Mouse (Mus musculus) adrenal gland, postnatal 36 days (tissue): ENCODE data around the gene Zmiz1. TPM values are rescaled to one million over a fixed set of nuclear protein-coding genes. Genes with fewer than 3 reads are reported as not detected.

ENCODE experiments used
- DNase-seq, 2 experiments: peaks; one replicate each; pipeline ENCODE4 v3.0.0; 2021; ENCODE audit warnings: mixed read lengths in 1 of 2
- total RNA-seq, 2 experiments: library from RNA; stranded (reverse); gene quantifications; 2 replicates each; pipeline ENCODE4 v1.2.3; 2021

Zmiz1 gene
- total RNA-seq, 2 experiments from 2014 or later = 98.2 to 143 TPM

GRCm38 (mm10) chr14:25591000-25591399, 132.0 kb downstream of the Zmiz1 start:
- DNase-seq = no peak

GRCm38 (mm10) chr14:25591426-25591825, 132.4 kb downstream of the Zmiz1 start:
- DNase-seq = no peak

DNA sequence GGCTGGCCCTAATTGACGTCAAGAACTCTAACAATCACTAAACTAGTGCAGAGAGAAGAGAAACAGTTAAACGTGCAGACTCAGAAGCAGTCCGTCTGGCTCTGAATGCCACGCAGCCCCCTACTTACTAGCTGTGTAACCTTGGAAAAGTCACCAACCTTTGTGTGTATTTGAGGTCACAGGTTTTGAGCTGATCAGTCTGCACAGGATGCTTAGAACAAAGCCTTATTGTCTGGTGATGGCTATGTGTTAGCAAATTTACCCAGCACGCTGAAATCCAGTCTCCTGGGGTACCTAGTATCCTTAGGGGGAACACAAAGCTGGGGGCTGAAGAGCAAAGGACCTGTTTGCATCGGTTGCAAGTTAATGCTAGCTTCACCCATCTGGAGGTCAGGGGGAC, 133.5 kb downstream of the Zmiz1 start:
- no peak for DNase-seq

GRCm38 (mm10) chr14:25593876-25594275, 134.9 kb downstream of the Zmiz1 start:
- DNase-seq = no peak

- no peak for DNase-seq
These were observed 135.6 kb downstream of the Zmiz1 start for GRCm38 (mm10) chr14:25594611-25595010.

- DNase-seq = no peak
These were observed 140.0 kb downstream of the Zmiz1 start for GRCm38 (mm10) chr14:25598960-25599359.

- no peak for DNase-seq
These were observed 140.9 kb downstream of the Zmiz1 start for GRCm38 (mm10) chr14:25599934-25600333.

- no peak for DNase-seq
These were observed 141.4 kb downstream of the Zmiz1 start for GRCm38 (mm10) chr14:25600358-25600757.

DNA sequence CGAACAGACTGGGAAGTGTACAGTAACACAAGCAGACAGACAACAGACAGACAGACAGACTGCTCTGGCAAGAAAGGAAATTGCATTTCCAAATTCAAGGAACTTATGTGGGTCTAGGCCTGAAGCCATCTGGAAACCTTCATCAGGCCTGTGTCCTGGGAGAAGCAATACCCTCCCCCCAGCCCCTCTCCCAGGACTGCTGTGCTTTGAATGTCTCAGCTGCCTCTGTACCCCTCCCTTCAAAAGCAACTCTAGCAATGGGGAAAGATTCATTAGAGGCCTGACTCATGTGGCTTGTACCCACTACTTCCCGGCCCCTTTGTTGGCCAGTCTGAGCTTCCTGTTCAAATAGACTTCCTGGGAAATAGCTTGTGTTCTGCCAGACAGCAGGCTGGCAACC, 142.0 kb downstream of the Zmiz1 start:
- DNase-seq = no peak

DNA sequence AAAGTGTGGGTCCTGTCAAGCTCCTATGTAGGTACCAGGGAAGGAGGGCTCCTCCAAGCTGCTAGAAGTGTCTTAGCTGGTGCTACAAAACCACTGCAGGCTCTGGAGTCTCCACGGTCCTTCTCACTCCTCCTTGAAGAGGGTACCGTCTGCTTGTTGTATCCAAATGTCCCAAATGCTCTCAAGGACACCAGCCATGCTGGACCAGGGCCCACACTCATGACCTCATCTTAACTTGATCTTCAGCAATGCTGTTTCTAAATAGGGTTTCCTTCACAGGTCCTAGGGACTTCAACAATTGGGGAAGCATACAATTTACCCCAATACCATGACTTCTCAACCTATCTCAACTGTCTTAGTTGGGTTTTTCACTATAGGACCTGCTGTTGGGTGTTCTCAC, 143.0 kb downstream of the Zmiz1 start:
- peak; percentile 79 to 80 for DNase-seq

- no peak for DNase-seq
These were observed 145.6 kb downstream of the Zmiz1 start for GRCm38 (mm10) chr14:25604395-25605142.

- DNase-seq = peak; percentile 77 to 87
These were observed 147.6 kb downstream of the Zmiz1 start for GRCm38 (mm10) chr14:25606372-25607140.

DNA sequence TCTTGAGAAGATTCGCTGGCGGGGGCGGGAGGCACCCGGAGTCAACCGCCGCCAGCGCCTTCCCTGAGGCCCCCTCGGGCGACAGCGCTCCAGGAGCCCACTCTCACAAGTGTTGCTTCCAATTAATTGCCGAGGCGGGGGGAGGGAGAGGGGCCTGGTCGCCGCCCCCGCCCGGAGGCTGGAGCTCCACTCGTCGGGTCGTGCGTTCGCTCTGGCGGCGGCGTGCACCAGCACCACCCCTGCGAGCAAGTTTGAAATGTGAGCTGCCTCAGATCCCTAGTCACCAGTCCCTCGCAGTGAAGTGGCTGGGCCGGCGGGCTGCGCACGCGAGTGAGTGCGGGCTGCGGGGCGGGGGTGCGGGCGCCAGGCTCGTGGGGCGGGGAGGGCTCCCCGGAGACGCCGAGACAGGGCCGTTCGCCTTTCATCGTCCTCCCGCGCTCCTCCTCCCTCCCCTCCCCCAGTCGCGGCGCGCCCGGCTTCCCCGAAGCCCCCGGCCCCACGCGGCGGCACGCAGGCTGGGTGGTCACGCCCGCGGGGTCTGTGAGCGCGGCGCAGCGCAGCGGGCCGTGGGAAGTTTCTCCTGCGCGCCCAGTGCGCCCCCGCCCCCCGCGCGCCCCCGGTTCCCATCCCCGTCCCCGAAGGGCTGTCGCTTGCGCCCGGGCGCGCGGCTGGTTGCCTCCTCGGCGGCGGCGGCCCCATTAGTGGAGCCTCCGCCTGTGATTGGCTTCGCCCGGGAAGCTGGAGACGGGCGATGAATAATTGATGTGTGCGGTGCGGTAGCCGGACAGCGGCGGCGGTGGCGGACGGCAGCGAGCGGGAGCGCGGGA, 148.4 kb downstream of the Zmiz1 start:
- DNase-seq = peak; percentile 51 to 64

DNA sequence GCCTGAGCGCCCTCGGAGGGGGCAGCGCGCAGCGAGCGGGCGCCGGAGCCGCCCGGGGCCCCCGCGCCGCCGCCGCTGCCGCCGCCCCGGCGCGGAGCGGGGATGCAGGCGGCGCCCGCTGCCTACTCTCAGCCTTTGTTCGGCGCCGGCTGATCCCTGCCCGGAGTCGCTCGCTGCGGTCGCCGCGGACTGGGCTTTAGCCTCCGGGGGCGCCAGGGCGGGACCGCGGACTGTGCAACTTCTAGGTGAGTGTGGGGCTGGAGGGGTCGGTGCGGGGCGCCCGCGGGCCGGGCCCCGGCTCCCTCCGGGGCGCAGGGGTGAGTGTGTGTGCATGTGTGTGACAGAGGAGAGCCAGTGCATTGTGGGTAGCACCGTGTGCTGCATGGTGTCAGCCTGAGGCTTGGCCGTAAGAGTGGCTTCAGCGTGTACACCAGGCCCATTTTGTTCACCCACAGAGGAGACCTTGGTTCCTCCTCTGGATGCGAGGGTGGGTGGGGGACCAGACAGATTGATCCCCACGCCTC, 149.0 kb downstream of the Zmiz1 start:
- DNase-seq = peak in 1 of 2 experiments; percentile 65

DNA sequence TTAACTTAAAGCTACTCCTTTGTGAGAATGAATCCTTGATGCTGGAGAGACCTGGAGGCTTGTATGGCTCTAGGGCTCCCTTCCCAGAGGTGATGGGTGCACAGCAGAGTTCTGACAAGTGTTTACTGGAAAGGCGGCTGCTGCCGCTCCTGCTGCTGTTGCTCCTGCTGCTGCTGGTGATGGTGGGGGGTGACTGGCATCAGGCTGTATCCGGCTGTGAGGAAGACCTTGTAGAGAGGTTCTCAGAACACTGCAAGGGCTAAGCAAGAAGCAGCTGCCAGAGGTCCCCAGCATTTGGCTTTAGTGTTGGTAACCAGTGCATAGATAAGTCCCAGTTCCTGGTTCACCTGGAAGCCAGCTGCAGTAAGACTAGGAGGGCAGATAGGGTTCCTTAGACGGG, 149.6 kb downstream of the Zmiz1 start:
- no peak for DNase-seq

DNA sequence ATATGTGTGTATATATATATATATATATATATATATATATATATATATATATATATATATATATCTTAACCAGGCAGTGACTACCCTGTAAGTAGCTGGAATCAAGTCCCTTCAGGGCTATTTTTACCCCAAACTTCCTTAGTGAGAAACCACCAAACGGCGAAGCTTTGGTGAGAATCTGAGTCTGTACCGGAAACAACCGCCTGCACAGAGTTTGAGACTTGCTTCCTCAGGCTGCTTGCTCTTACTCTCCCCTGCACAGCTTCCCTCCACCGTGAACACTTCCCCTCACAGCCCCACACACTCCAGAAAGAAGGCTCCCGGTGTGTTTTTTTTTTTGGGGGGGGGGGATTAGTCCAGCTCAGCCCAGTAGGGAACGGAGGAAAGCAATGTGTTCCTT, 150.4 kb downstream of the Zmiz1 start:
- DNase-seq = no peak

DNA sequence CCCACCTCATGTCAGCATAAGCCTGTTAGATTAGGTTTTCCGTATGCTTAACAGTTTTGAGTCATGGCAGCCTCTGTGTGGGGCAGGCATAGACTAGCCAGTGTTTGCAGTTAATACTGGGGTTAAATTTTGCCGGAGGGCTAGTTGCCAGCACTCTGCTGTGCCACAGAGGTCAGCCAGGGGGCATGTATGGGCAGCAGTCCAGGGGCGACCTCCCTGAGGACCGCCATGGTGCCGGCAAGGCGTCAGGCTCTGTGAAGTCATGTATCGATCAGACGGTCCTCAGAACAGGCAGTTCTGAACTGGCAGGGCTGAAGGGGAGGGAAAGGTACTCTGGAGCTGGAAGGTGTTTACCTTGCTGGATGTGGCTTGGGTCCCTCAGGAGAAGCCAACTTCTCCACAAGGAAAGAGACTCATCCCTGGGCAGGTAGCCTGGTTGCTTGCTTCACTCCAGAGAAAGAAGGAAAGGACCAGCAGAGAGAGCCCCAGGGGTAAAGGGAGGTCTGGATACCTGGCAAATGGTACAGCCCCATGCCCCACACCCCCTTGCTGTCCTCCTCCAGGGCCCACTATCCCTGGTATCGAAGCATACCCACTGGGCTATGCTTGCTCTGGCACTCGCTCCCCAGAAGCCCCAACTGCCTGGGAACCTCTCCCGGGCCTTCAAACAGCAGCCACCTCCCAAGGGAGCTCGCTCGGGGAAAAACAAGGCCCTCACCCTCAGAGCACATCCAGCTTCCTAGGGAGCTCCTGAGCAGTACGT, 151.6 kb downstream of the Zmiz1 start:
- DNase-seq = no peak

DNA sequence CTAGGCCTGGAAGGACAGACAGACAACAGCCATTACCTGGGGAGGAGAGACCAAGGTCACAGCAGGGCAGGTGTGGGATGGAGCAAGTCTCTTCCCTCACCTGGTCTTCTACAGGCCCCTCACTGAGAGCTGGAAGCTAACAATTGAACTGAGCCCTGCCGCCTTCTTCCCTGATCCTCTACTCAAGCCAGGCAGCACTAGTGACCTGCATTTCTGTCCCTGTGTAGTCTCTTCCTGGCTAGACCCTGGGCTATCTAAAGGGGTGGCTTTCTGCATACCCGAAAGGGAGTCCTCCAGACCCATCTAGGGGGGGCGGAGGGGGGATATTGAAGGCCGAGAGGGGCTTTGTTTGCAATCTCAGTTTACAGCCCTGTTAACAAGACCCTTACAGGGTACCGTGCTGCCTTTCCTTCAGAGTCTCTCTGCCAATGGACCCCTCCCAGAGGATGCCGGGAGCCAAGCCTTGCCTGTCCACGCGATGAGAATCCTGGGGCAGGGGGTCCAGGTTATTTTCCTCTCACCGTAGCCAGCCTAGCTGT, 152.2 kb downstream of the Zmiz1 start:
- DNase-seq = no peak

- DNase-seq = no peak
These were observed 153.1 kb downstream of the Zmiz1 start for GRCm38 (mm10) chr14:25611815-25612698.

GRCm38 (mm10) chr14:25613942-25614575, 155.1 kb downstream of the Zmiz1 start:
- no peak for DNase-seq
